Mouse (Mus musculus) erythroblast, adult 5-6 weeks (primary cell): ENCODE measurements around the gene Sppl2b. TPM values are rescaled to one million over a fixed set of nuclear protein-coding genes. Genes with fewer than 3 reads are reported as not detected.

ENCODE experiments used
- ATAC-seq: replicated peaks from 2 replicates; pipeline ENCODE4 v1.8.0; 2016; ENCODE audit warnings: moderate number of reproducible peaks, mild to moderate bottlenecking, moderate TSS enrichment, inconsistent platforms; ENCODE audit not compliant: poor library complexity, low FRiP score, severe bottlenecking
- total RNA-seq, 2 experiments: library from RNA; stranded (forward) in 1 of 2; stranded (reverse) in 1 of 2; fragments of 150-400 nt in 1 of 2; fragments of 200-764, 138-1000 nt in 1 of 2; gene quantifications; 2 replicates each; pipeline versions ENCODE4 v1.2.3 to v1.2.4; 2015 to 2017; ENCODE audit warnings: low replicate concordance in 2 of 2

Gene Sppl2b
- total RNA-seq, 2 experiments from 2014 or later: 274 to 343 TPM

DNA sequence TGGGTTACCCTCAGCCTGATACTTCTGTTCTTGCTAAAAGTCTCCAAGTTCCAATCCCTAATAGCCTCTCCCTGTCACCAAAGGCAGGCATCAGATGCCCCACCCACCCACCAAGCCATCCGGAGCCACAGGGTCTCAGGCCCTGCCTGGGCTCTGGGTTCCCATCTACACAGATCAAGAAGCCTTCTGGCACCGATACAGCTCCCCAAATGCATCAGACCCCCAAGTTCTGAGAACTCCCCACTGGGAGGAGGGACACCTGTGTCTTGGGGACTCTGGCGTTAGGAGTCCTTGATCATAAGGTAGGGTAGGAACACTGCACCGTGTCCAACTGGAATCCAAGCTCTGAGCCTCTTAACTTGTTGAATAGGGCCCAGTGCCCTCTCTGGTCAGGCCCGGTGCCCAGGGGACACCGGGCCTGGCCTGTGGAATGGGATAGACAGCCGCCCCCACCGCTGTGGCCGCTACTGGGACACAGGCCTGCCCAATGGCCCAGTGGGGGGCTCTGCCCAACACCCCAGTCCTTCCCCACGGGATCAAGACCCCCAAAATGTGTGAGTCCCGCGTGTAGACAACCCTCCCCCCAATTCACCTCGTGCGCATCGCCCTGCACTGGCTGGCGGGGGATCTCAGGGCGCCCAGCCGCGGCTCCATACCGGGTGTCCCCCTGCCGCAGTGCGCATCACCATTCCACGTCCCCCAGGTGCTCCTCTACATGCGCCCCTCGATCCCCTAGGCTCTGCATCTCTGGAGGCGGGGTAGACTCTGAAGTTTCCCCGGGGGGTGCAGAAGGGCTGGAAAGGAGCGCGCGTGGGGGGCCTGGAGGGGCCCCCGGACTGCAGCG is 11.8 kb upstream of the Sppl2b start:
- no peak for ATAC-seq

- no peak for ATAC-seq
Measured at GRCm38 (mm10) chr10:80843931-80844547, 11.0 kb upstream of the Sppl2b start, which contains the start of gene Lingo3. Lingo3 (minus strand) TSS chr10:80844039.

DNA sequence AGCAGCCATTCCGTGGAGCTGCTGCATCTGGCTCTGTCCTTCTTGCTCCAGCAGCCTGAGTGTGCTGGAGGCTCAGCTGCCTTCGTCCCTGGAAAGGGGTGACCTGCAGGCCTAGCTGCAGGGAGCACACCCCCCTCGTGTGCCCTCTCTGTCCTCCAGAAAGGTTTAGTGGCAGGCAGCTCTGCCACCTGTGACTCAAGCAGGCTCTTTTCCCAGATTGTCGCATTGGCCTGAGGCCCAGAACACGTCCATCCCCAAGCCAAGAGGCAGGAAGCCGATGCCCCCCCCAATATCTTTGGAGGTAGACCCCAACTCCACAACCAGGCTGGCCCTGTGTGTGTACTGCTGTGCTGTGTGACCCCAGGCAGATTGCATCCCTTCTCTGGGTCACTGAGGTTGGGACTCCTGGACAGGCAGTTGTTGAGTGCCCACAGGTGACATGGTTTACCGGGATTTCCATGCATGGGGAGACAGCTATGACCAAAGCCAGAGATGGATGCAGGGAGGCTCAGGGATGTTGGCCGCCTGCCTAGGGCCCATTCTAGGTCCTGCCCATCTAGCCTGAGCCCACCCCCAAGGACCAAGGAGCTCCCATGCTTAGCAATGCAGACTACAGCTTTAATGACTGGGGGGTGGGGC is 9.9 kb upstream of the Sppl2b start:
- no peak for ATAC-seq

DNA sequence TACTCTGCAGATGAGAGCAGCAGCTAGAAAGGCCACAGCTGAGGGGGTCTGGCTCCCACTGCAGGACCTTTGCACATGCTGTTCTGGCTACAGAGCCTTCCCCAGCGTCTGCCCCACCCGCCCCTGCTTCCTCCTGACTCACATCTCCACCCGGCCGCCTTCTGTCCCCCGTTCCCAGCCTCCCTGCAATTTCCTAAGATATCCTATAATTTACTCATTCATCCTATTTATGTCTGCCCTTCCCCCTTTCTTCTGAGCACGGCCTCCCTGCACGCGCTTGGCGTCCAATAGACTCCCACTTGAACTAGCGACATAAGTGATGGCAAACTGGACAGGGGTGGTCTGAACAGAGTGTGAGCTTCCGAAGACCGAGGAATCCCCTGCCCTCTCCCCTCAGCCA is 9.3 kb upstream of the Sppl2b start:
- ATAC-seq: no peak

DNA sequence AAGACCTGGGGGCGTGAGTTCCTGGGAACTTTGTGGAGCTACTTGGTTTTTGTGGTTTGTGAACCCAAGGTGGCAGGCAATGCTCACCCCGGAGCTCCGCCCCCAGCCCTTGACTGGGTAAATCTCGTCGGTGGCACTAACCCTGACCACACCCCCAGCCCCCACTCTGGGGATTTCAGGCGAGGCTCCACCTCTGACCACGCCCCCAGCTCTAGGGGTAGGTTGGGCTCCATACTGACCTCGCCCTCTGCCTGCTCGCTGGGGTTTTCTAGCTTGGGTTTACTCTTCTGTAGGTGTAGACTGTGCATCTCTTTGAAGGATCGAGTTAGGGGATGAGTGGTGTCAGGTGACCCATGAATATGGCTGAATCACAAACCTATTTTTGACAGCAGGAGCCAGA is 6.5 kb upstream of the Sppl2b start:
- ATAC-seq: peak; percentile 63

- ATAC-seq: 0 out of 2 replicates have a peak, but pooled peaks have one; percentile 0
Measured at GRCm38 (mm10) chr10:80855749-80856073, 636 bp downstream of the Sppl2b start.

DNA sequence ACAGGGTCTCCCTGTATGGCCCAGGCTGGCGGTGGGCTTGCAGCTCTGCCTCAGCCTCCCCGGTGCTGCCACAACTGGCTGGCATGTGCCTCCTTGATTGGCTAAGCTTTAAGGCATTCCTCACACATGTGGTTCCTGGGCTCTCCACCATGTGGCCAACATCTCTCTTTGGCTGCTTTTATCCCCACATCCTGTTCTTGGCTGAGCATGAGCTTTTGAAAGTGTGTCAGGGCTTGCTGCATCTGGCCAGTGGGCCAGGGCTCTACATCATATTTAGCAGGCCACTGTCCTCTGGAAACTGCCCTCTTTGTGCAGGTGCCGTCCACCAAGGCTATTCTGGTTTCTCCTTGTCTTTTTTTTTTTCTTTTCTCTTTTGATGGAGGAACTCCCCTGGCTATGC is 1.2 kb downstream of the Sppl2b start:
- peak; percentile 20 for ATAC-seq

DNA sequence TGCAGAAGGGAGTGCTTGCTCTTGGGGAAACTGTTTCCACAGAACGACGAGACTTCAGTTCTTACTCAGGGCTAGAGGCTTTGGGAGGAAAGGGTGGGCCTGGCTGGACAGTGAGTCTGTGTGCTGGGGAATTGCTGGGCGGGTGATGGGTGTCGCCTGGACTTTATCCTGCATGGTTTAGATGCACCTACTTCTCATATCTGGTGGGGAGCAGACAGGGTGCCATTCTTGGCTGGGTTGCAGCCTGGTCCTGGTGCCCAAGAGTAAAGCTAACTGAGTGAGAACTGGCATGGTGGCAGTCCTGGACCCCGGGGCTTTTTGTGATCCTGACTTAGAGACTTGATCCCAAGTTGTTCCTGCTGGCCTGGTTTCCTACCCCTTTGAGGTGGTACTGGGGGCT is 1.8 kb downstream of the Sppl2b start:
- peak; percentile 43 for ATAC-seq

DNA sequence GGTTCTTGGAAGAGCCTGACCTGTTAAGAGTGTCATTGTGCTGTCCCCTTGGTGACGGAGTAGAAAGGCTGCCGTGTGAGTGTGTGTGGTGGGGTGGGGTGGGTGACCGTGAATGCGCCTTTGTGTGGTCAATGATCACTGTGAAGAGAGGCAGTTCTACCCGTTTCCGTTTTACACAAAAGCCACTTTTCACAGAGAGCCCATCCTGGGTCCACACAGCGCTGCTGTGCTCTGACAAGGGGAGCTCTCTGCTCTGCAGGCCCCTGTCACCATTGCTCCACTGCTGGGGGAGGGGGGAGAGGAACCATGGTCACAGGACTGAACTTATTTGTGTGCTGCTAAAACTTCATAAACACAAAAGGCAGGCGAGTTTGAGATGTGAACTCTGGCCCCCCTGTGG is 2.3 kb downstream of the Sppl2b start:
- no peak for ATAC-seq

- peak; percentile 35 for ATAC-seq
Measured at GRCm38 (mm10) chr10:80857848-80858247, 2.8 kb downstream of the Sppl2b start.

DNA sequence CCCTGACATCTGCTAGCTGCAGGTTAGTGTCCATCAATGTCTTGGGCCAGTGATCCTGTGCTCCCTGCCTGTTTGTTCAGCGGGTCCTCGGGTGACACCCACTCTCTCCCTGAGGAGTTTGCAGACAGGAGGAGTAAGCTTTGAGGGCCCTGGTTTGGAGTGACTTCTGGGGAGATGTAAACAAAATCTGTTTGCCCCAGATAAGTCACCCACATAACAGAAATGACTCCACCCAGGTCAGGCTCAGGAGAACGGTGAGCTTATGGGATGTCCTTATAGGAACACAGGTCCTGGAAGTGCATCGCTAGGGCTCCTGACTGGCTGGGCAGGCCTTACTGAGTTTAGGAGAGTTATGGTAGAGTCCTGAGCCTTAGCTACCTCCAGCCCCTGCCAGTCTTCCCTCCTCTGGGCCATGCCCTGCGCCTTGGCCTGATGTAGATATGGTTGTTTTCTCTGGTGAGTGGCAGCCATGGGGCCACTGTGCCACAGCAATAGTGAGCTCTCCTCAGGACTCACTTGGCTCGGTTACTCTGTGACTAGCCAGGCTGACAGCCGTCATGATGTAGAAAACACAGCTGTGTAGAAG is 3.4 kb downstream of the Sppl2b start:
- peak; percentile 57 for ATAC-seq

GRCm38 (mm10) chr10:80862305-80862704 is 7.2 kb downstream of the Sppl2b start:
- ATAC-seq: no peak

- ATAC-seq: no peak
Measured at GRCm38 (mm10) chr10:80864446-80864845, 9.4 kb downstream of the Sppl2b start.

GRCm38 (mm10) chr10:80870993-80871392 is 15.9 kb downstream of the Sppl2b start:
- ATAC-seq: no peak

- peak; percentile 25 for ATAC-seq
Measured at GRCm38 (mm10) chr10:80871581-80871980, 16.5 kb downstream of the Sppl2b start, which contains the start of gene Tmprss9. Tmprss9 (plus strand) TSS chr10:80871848.

- no peak for ATAC-seq
Measured at GRCm38 (mm10) chr10:80874035-80874434, 19.0 kb downstream of the Sppl2b start.

- ATAC-seq: peak; percentile 45; the same call in 1 of the 2 replicates
Measured at GRCm38 (mm10) chr10:80876028-80876427, 21.0 kb downstream of the Sppl2b start.

DNA sequence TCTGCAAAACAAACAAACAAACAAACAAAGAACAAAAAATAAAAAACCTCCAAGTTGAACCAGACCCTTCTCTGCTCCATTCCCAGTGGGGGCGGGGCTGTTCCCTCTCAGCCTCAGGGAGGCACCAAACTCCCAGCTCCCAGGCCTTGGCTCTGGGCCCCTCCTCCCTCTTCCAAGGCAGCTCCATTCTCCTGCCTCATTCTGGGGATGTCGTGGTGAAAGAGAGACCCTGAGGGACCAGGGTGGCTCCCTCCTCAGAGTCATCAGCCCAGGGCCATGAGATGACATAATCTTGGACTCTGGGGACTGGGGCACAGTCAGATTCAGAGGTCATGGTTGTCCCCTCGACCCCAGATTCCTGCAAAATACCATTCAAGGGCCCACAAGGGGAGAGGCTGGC is 21.5 kb downstream of the Sppl2b start:
- no peak for ATAC-seq

GRCm38 (mm10) chr10:80880131-80880641 is 25.1 kb downstream of the Sppl2b start:
- ATAC-seq: peak; percentile 72

DNA sequence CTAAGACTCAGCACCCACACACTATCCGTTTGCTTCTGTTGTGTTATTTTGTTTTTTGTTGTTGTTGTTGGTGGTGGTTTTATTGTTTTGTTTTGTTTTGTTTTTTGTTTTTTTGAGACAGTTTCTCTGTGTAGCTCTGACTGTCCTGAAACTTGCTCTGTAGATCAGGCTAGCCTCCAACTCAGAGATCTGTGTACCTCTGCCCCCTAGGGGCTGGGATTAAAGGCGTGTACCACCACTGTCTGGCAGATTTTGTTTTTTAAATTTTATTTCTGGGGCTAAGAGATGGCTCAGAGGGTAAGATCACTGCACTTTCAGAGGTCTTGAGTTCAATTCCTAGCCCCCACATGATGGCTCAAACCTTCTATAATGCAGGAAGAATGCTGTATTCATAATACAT is 25.8 kb downstream of the Sppl2b start:
- ATAC-seq: no peak
